Mouse (Mus musculus) hindbrain, embryonic 16.5 days (tissue): ENCODE data around the gene Mesd. TPM values are rescaled to one million over a fixed set of nuclear protein-coding genes. Genes with fewer than 3 reads are reported as not detected.
"Not testable (repeated sequence)": the region's sequence is repeated elsewhere in the genome, so short reads cannot be mapped to it uniquely, and the experiment has no call there.

Experiments used
- ATAC-seq: fragments of 200-750 bp; cut with Nextera tagmentation; 2 replicates; pipeline ENCODE4 v1.8.0; 2017; ENCODE audit warnings: moderate TSS enrichment, moderate library complexity
- H3K27ac ChIP-seq: fragments of 300-500 bp; sonication (generic); 2 replicates; pipeline ENCODE4 v1.5.1; 2014; ENCODE audit warnings: low read depth, mild to moderate bottlenecking, control low read depth, low read length, moderate library complexity
- H3K27me3 ChIP-seq: fragments of 300-500 bp; sonication (generic); replicated peaks from 2 replicates; pipeline ENCODE4 v1.6.1; 2014; ENCODE audit warnings: low read length; ENCODE audit not compliant: control insufficient read depth, insufficient read depth
- H3K36me3 ChIP-seq: fragments of 300-500 bp; sonication (generic); 2 replicates; pipeline ENCODE4 v1.6.1; 2014; ENCODE audit warnings: mild to moderate bottlenecking, low read length, moderate library complexity, mixed read lengths; ENCODE audit not compliant: control insufficient read depth, insufficient read depth
- H3K4me1 ChIP-seq: fragments of 300-500 bp; sonication (generic); 2 replicates; pipeline ENCODE4 v1.6.1; 2014; ENCODE audit warnings: low read depth, low read length; ENCODE audit not compliant: control insufficient read depth, insufficient read depth
- H3K4me2 ChIP-seq: fragments of 300-500 bp; sonication (generic); 2 replicates; pipeline ENCODE4 v1.6.1; 2014; ENCODE audit warnings: mild to moderate bottlenecking, low read length, control low read depth, moderate library complexity
- H3K4me3 ChIP-seq: fragments of 300-500 bp; sonication (generic); 2 replicates; pipeline ENCODE4 v1.5.1; 2014; ENCODE audit warnings: mild to moderate bottlenecking, low read length, control low read depth, moderate library complexity
- H3K9ac ChIP-seq: fragments of 300-500 bp; sonication (generic); 2 replicates; pipeline ENCODE4 v1.6.1; 2014; ENCODE audit warnings: low read depth, mild to moderate bottlenecking, control low read depth, low read length, moderate library complexity
- H3K9me3 ChIP-seq: fragments of 300-500 bp; sonication (generic); 2 replicates; pipeline ENCODE4 v1.6.1; 2014; ENCODE audit warnings: mild to moderate bottlenecking, low read length, moderate library complexity; ENCODE audit not compliant: control insufficient read depth
- WGBS: fragments of 180-500 bp; shearing (Covaris S2); extraction: QIAGEN DNeasy Blood & Tissue Kit; methylation state at CpG from one replicate; pipeline ENCODE4 v1.1.7; 2014; 5-methylcytosine and 5-hydroxymethylcytosine counted together
- polyA plus RNA-seq: library from polyadenylated mRNA; unstranded; fragments of >200 nt; fragmentation: Nextera tagmentation; extraction: Ambion mirVana; gene quantifications from 2 replicates; pipeline ENCODE4 v1.2.1, GENCODE M21; 2015

Gene Mesd
- polyA plus RNA-seq, 1 experiment from 2014 or later: 83.8 TPM

DNA sequence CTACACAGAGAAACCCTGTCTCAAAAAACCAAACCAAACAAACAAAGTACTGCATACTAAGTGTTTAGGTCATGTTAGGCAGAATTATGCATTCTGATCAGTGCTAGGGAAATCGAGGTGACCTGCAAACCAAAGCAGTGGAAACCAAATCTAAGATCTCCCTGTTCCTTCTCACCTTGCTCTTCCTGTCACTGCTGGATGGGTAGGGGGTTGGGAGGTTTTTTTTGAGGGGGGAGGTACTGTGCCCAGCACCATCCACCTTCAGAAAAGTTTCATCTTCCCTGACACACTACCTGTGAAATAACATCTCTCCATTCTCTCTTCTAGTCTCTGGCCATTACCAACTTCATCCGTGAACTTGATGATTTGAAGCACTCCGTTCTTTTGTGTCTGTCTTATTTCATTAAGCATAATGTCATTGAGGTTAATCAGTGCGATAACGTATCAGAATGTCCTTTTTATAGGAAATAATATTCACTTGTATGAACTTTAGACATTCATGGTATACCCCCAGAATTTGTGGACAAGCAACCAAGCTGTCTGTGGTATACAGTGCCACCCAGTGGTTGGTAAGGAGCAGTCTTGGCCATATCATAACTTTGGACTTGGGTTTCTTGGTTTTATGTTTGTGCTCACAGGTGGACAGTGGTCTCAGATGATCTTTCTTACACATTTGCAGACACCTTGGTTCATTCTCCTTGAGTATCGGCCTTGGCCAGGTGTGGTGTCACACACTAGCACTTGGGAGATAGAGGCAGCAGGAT is 2.3 kb downstream of the Mesd start:
- no peak overlapping the region for H3K4me3 ChIP-seq
- no peak overlapping the region for H3K4me2 ChIP-seq
- no peak for ATAC-seq
- peaks cover 13% of the 10 kb centered on the region for H3K4me1 ChIP-seq
- H3K27ac ChIP-seq: no peak overlapping the region
- H3K9me3 ChIP-seq: no peaks in the 10 kb centered on the region
- WGBS: 98% methylated on average over 6 of the region's 6 CpGs
- no peaks in the 10 kb centered on the region for H3K27me3 ChIP-seq
- H3K9ac ChIP-seq: no peak overlapping the region
- H3K36me3 ChIP-seq: 0 out of 2 replicates have a peak, but pooled peaks cover 4% of the 10 kb centered on the region

DNA sequence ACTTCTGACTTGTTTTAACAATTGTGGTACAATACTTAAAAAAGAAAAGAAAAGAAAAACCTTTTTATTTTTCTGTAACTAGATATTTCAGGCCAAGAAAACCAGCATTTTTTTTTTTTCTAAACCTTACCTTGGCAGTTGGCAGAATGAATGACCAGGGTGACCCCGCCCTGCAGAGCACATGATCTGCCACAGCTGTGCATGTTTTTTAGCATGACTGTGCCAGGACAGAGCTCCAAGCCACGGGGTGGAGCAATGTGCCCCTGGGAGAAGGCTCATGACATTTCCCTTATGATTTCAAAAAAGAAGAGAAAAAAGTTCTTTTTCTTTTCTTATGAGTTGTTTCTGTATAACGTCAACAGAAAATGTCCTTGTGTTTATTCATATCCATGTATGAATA is 5.1 kb downstream of the Mesd start:
- Histone ChIP-seq H3K27me3 (no peaks in the 10 kb centered on the region), H3K9me3 (no peaks in the 10 kb centered on the region), H3K9ac (no peak overlapping the region), H3K4me1 (peaks cover 13% of the 10 kb centered on the region), H3K36me3 (no peaks in the 10 kb centered on the region), H3K4me2 (no peak overlapping the region), H3K4me3 (no peak overlapping the region), H3K27ac (no peak overlapping the region)
- no peak for ATAC-seq
- WGBS: 76% methylated on average over 3 of the region's 3 CpGs

DNA sequence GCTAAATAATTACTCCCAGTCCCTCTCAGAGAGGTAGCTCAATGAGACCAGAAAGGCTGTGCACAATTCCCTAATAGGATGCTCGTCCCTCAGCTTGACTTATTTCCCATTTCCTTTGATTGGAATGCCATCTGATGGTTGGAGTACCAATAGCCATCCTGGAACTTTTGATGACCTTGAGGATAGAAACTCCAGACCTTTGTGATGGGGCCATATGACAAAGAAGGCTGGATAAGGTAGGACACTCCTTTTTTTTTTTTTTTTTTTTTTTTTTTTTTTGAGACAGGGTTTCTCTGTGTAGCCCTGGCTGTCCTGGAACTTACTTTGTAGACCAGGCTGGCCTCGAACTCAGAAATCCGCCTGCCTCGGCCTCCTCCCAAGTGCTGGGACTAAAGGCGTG is 5.7 kb downstream of the Mesd start:
- H3K4me3 ChIP-seq, H3K27me3 ChIP-seq, H3K4me2 ChIP-seq, H3K36me3 ChIP-seq, ATAC-seq, H3K27ac ChIP-seq, H3K9ac ChIP-seq, H3K9me3 ChIP-seq: not testable (repeated sequence)
- peaks cover 18% of the 10 kb centered on the region for H3K4me1 ChIP-seq
- 91% methylated on average over 5 of the region's 5 CpGs for WGBS

DNA sequence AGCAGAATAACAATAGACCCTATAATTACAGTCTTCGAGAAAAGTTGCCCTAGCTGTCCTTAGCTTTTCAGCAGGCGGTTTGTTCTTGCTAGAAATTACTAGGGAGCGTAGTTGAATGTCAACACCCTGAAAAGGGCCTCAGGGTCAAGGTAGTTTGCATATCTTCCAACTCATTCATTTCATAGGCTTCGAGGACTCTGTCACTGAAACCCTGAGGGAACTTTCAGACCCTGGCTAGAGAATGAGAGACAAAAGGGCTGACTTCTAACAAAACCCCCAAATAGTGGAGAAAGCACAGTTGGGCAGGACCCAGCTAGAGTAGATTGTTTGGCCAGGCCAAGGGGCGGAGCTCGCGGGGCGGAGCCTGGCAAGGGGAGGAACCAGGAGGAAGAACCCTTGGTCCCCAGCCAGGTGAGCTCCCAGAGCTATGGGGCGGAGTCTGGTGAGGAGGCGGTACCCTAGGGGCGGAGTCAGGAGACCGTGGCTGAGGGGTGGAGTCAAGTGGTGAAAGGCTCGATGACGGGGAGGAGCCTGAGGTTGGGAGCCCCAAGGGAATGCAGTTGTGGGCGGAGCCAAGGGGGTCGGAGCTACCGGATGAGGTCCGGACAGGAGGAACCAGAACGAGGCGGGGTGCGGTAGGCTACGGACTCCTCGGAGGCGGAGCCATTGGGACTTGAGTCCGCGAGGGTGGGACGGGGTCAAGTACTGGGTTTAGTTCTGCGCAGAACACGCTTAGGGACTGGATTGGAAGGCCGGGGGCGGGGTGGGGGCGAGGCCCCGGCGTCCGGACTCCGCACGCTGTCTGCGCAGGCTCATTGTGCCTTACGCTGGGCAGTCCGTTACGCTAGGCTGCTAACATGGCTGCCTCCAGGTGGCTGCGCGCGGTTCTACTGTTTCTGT is 7.4 kb downstream of the Mesd start:
- peak overlapping the region; percentile 88 for H3K27ac ChIP-seq
- 2% methylated on average over 37 of the region's 44 CpGs for WGBS

DNA sequence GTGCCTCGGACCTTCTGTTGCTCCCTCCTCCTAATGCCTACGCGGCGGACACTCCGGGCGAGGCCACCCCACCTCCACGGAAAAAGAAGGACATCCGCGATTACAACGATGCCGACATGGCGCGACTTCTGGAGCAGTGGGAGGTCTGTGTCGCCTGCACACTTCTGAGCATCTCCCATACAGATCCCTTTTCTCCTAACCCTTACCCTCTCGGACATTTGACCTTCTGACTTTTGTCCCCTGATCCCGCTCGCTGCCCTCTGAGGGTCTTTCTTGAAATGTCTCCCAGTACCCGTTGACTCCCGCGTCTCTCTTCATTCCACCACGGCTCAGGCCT is 8.0 kb downstream of the Mesd start:
- Histone ChIP-seq H3K9me3 (no peaks in the 10 kb centered on the region), H3K4me1 (peaks cover 19% of the 10 kb centered on the region), H3K4me3 (peak overlapping the region; percentile 79), H3K36me3 (peaks cover under 1% of the 10 kb centered on the region; the same call in 1 of the 2 replicates), H3K27me3 (no peaks in the 10 kb centered on the region), H3K27ac (peak overlapping the region; percentile 88), H3K4me2 (peak overlapping the region; percentile 87), H3K9ac (peak overlapping the region; percentile 86)
- 2% methylated on average over 20 of the region's 21 CpGs for WGBS
- peak; percentile 70 for ATAC-seq

More for the DNA sequence above, 7.4 kb downstream of the Mesd start:
- Histone ChIP-seq H3K4me2 (peak overlapping the region; percentile 87), H3K4me1 (peaks cover 19% of the 10 kb centered on the region), H3K9ac (peak overlapping the region; percentile 86), H3K36me3 (no peaks in the 10 kb centered on the region), H3K9me3 (no peaks in the 10 kb centered on the region), H3K4me3 (peak overlapping the region; percentile 79), H3K27me3 (no peaks in the 10 kb centered on the region)
- peak; percentile 98 for ATAC-seq

DNA sequence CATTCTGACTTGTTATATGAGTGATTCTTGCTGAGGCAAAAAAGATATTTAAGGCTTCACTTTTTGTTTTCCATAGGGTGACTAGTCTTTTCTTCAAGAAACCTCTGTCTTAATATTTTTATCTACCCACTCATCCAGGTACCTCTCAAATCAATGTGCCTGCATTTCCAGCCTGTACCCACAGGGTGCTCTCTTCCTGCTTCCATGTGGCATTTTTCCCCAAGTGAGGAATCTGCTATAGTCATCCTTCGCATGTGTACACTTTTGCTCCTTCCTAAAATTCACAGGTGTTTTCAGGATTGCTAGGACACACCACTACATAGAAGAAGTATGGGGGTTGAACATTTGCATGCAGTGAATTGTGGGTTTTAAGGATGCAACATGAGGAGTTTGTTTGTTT is 10.1 kb downstream of the Mesd start:
- H3K9me3 ChIP-seq: no peaks in the 10 kb centered on the region
- peaks cover 19% of the 10 kb centered on the region for H3K4me1 ChIP-seq
- 97% methylated on average over 1 of the region's 1 CpGs for WGBS
- no peaks in the 10 kb centered on the region for H3K27me3 ChIP-seq
- no peak for ATAC-seq
- peaks cover 21% of the 10 kb centered on the region for H3K36me3 ChIP-seq
- H3K4me2 ChIP-seq: no peak overlapping the region
- H3K9ac ChIP-seq: no peak overlapping the region
- no peak overlapping the region for H3K4me3 ChIP-seq
- no peak overlapping the region for H3K27ac ChIP-seq

DNA sequence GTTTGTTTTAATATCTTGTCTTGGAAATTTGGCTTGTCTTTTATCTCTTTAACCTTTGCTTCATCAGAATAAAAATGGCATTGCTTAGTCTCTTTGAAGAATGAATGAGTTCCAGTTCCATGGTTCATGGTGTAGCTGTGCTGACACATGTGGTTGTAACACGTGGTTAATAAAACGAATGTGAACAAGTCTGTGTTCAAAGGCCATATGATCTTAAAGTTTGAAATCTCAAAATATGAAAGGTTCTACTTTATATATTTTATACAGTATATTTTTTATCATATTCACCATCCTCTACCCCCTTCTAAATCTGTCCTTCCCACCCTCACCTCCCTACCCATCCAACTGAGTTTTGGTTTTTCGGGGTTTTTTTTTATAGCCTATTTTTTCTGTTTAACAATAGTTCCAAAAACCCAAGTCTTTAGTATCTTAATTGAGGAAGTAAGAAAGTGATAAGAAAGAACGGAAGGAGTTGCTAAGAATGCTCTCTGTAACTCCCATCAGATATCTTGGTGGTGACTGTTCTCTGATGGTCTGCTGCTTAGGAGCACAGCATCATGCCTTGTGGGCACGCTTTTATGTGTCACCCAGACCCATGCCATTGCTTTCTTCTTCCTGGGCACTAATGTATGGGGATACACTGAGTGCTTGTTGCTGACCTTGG is 11.9 kb downstream of the Mesd start:
- no peak for ATAC-seq
- Histone ChIP-seq H3K27me3 (no peaks in the 10 kb centered on the region), H3K4me2 (no peak overlapping the region), H3K4me3 (no peak overlapping the region), H3K9ac (no peak overlapping the region), H3K36me3 (peaks cover 29% of the 10 kb centered on the region), H3K4me1 (peaks cover 19% of the 10 kb centered on the region), H3K27ac (no peak overlapping the region), H3K9me3 (no peaks in the 10 kb centered on the region)
- WGBS: 97% methylated on average over 5 of the region's 5 CpGs

DNA sequence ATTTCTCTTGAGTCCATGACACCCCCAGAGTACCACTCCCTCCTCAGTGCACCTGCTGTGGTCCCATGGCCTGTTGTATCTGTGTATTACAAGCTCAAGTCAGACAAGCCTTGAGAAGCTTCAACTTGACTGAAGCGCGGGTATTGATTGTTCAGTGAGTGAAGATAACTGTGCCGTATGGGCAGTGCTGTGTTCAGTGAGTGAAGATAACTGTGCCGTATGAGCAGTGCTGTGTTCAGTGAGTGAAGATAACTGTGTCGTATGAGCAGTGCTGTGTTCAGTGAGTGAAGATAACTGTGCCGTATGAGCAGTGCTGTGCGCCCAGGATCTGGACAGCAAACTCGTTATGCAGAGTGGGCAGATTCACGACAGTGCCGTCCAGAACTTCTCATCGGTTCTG is 14.0 kb downstream of the Mesd start:
- ATAC-seq: no peak
- Histone ChIP-seq H3K9ac (no peak overlapping the region), H3K4me2 (no peak overlapping the region), H3K27me3 (no peaks in the 10 kb centered on the region), H3K27ac (no peak overlapping the region), H3K36me3 (peaks cover 29% of the 10 kb centered on the region), H3K4me1 (peaks cover 14% of the 10 kb centered on the region), H3K9me3 (no peaks in the 10 kb centered on the region), H3K4me3 (no peak overlapping the region)
- 91% methylated on average over 11 of the region's 11 CpGs for WGBS

DNA sequence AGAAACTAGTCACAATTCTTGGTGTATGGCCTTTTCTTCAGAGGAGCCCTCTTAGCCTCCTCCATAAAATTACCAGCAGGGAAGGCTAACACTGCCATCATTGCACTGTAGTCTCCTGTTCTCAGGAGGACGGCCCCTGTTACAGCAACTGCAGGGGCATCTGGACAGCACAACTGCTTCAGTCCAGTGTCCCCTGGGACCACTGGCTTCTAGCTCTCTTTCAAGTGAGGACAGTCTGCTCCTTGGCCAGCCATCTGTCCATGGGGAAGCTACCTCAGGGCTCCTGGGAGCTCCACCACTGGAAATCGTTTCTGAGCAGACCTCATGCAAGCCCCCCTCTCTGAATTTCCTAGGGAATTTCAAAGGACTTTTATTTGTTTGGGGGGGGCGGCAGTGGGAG is 16.3 kb downstream of the Mesd start:
- no peak overlapping the region for H3K9ac ChIP-seq
- H3K4me1 ChIP-seq: no peaks in the 10 kb centered on the region
- H3K4me3 ChIP-seq: no peak overlapping the region
- H3K27ac ChIP-seq: no peak overlapping the region
- 73% methylated on average over 3 of the region's 3 CpGs for WGBS
- no peak for ATAC-seq
- peaks cover 29% of the 10 kb centered on the region for H3K36me3 ChIP-seq
- no peak overlapping the region for H3K4me2 ChIP-seq
- H3K27me3 ChIP-seq: no peaks in the 10 kb centered on the region
- no peaks in the 10 kb centered on the region for H3K9me3 ChIP-seq
